Mouse (Mus musculus) intestine, postnatal 0 days (tissue): ENCODE measurements around the gene Idh3b. TPM values are rescaled to one million over a fixed set of nuclear protein-coding genes. Genes with fewer than 3 reads are reported as not detected.

Experiments
- ATAC-seq: fragments of 200-750 bp; cut with Nextera tagmentation; 2 replicates; pipeline ENCODE4 v1.8.0; 2017; ENCODE audit warnings: mild to moderate bottlenecking, moderate TSS enrichment, moderate library complexity
- H3K27ac ChIP-seq: fragments of 300-500 bp; sonication (generic); 2 replicates; pipeline ENCODE4 v1.5.1; 2014; ENCODE audit warnings: mild to moderate bottlenecking, low read depth, low read length, moderate library complexity
- H3K27me3 ChIP-seq: fragments of 300-500 bp; sonication (generic); replicated peaks from 2 replicates; pipeline ENCODE4 v1.6.1; 2014; ENCODE audit warnings: low read length, mixed read lengths; ENCODE audit not compliant: control insufficient read depth, insufficient read depth
- H3K36me3 ChIP-seq: fragments of 300-500 bp; sonication (generic); 2 replicates; pipeline ENCODE4 v1.6.1; 2014; ENCODE audit warnings: mild to moderate bottlenecking, moderate library complexity; ENCODE audit not compliant: control insufficient read depth, insufficient read depth
- H3K4me1 ChIP-seq: fragments of 300-500 bp; sonication (generic); replicated peaks from 2 replicates; pipeline ENCODE4 v1.6.1; 2014; ENCODE audit warnings: antibody characterized with exemption, low read length, mixed read lengths; ENCODE audit not compliant: control insufficient read depth, insufficient read depth
- H3K4me2 ChIP-seq: fragments of 300-500 bp; sonication (generic); replicated peaks from 2 replicates; pipeline ENCODE4 v1.6.1; 2014; ENCODE audit warnings: low read depth, mild to moderate bottlenecking, moderate library complexity
- H3K4me3 ChIP-seq: fragments of 300-500 bp; sonication (generic); 2 replicates; pipeline ENCODE4 v1.5.1; 2014; ENCODE audit warnings: low read depth, low read length
- H3K9ac ChIP-seq: fragments of 300-500 bp; sonication (generic); 2 replicates; pipeline ENCODE4 v1.6.1; 2014; ENCODE audit warnings: mild to moderate bottlenecking, low read depth, low read length
- H3K9me3 ChIP-seq: fragments of 300-500 bp; sonication (generic); 2 replicates; pipeline ENCODE4 v1.6.1; 2016; ENCODE audit warnings: mixed run types; ENCODE audit not compliant: control insufficient read depth
- CTCF ChIP-seq: sonication (generic); IDR thresholded peaks from 2 replicates; pipeline ENCODE4 v1.5.1; 2016; ENCODE audit warnings: low read depth, mild to moderate bottlenecking, control low read depth, antibody characterized with exemption, moderate library complexity
- WGBS: fragments of 180-500 bp; shearing (Covaris S2); extraction: QIAGEN DNeasy Blood & Tissue Kit; methylation state at CpG from one replicate; pipeline ENCODE4 v1.1.7; 2014; 5-methylcytosine and 5-hydroxymethylcytosine counted together
- polyA plus RNA-seq: library from polyadenylated mRNA; unstranded; fragments of >200 nt; fragmentation: Nextera tagmentation; extraction: Ambion mirVana; gene quantifications from 2 replicates; pipeline ENCODE4 v1.2.1, GENCODE M21; 2015

Idh3b gene
- polyA plus RNA-seq, 1 experiment from 2014 or later, result 148 TPM

GRCm38 (mm10) chr2:130274149-130274861 lies 10.0 kb downstream of the Idh3b start, which contains the start of gene Nop56:
Gene Nop56, plus strand, starts transcription at chr2:130274430.
- H3K9me3 ChIP-seq, result no peaks in the 10 kb centered on the region
- peak; percentile 18 for TF ChIP-seq CTCF
- WGBS, result under 1% methylated on average over 68 of the region's 68 CpGs

GRCm38 (mm10) chr2:130273732-130274131 lies 10.6 kb downstream of the Idh3b start:
- ATAC-seq, result peak; percentile 12
- Histone ChIP-seq H3K36me3 (peaks cover 28% of the 10 kb centered on the region), H3K4me2 (peak overlapping the region; percentile 67), H3K9me3 (no peaks in the 10 kb centered on the region), H3K27ac (peak overlapping the region; percentile 74), H3K9ac (peak overlapping the region; percentile 71), H3K4me3 (peak overlapping the region; percentile 61), H3K27me3 (no peaks in the 10 kb centered on the region), H3K4me1 (peaks cover 3% of the 10 kb centered on the region; the same call in 1 of the 2 replicates)
- no peak for TF ChIP-seq CTCF
- 2% methylated on average over 14 of the region's 14 CpGs for WGBS

More at GRCm38 (mm10) chr2:130274149-130274861, 10.0 kb downstream of the Idh3b start, which contains the start of gene Nop56:
- H3K4me2 ChIP-seq, result peak within 1 kb of the TSS; percentile 67
- H3K27ac ChIP-seq, result peak within 1 kb of the TSS; percentile 74
- peaks cover 29% of the 10 kb centered on the region for H3K36me3 ChIP-seq
- no peaks in the 10 kb centered on the region for H3K27me3 ChIP-seq
- ATAC-seq, result peak; percentile 97
- peak within 1 kb of the TSS; percentile 61 for H3K4me3 ChIP-seq
- peaks cover 3% of the 10 kb centered on the region; the same call in 1 of the 2 replicates for H3K4me1 ChIP-seq
- H3K9ac ChIP-seq, result peak within 1 kb of the TSS; percentile 71

GRCm38 (mm10) chr2:130268074-130268473 lies 16.3 kb downstream of the Idh3b start:
- Histone ChIP-seq H3K9ac (no peak overlapping the region), H3K4me3 (no peak overlapping the region), H3K9me3 (no peaks in the 10 kb centered on the region), H3K4me1 (no peaks in the 10 kb centered on the region), H3K27ac (no peak overlapping the region), H3K36me3 (no peaks in the 10 kb centered on the region), H3K4me2 (no peak overlapping the region), H3K27me3 (no peaks in the 10 kb centered on the region)
- 62% methylated on average over 7 of the region's 7 CpGs for WGBS
- peak; percentile 28; the same call in 1 of the 2 replicates for TF ChIP-seq CTCF
- ATAC-seq, result no peak

- TF ChIP-seq CTCF, result no peak
- Histone ChIP-seq H3K4me3 (no peak overlapping the region), H3K9ac (no peak overlapping the region), H3K9me3 (no peaks in the 10 kb centered on the region), H3K27me3 (no peaks in the 10 kb centered on the region), H3K4me2 (no peak overlapping the region), H3K36me3 (no peaks in the 10 kb centered on the region), H3K4me1 (no peaks in the 10 kb centered on the region), H3K27ac (no peak overlapping the region)
- WGBS, result 52% methylated on average over 1 of the region's 1 CpGs
- ATAC-seq, result no peak
Observed at GRCm38 (mm10) chr2:130265520-130265919, 18.8 kb downstream of the Idh3b start.

- Histone ChIP-seq H3K4me1 (no peaks in the 10 kb centered on the region), H3K4me3 (no peak overlapping the region), H3K27me3 (no peaks in the 10 kb centered on the region), H3K9me3 (no peaks in the 10 kb centered on the region), H3K9ac (no peak overlapping the region), H3K27ac (no peak overlapping the region), H3K36me3 (no peaks in the 10 kb centered on the region), H3K4me2 (no peak overlapping the region)
- 39% methylated on average over 2 of the region's 2 CpGs for WGBS
- no peak for TF ChIP-seq CTCF
- ATAC-seq, result no peak
Observed at GRCm38 (mm10) chr2:130262398-130262797, 21.9 kb downstream of the Idh3b start.

GRCm38 (mm10) chr2:130261914-130262313 lies 22.4 kb downstream of the Idh3b start:
- no peak overlapping the region for H3K9ac ChIP-seq
- H3K36me3 ChIP-seq, result no peaks in the 10 kb centered on the region
- no peak overlapping the region for H3K27ac ChIP-seq
- H3K4me2 ChIP-seq, result no peak overlapping the region
- no peak for TF ChIP-seq CTCF
- H3K4me1 ChIP-seq, result no peaks in the 10 kb centered on the region
- no peaks in the 10 kb centered on the region for H3K9me3 ChIP-seq
- ATAC-seq, result no peak
- WGBS, result 44% methylated on average over 2 of the region's 2 CpGs
- no peaks in the 10 kb centered on the region for H3K27me3 ChIP-seq
- H3K4me3 ChIP-seq, result no peak overlapping the region
